Mouse (Mus musculus): ENCODE data around the gene Rbfox2.

DNA sequence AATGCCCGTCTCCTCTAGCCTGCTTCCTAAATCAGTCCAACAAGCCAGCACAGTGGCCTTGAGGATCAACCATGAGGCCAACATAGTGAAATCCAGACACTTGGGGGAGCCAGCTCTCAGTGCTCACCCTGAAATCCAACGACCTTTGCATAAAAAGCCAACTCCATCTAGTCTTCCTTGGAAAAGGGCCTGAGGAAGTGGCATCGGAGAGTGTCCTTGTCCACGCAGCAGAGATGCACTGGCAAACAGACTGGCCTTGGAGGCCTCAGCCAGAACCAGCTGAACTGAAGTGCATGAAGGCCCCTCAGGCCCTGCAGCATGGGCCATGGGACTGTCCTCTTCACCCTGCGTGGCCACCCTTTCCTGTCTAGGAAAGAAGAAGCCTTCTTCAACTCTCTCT is 225.3 kb downstream of the Rbfox2 start:
- no peak for TF ChIP-seq CTCF (conservative IDR thresholded peaks at IDR 0.05; ENCODE audit: insufficient read depth, insufficient read length, low read depth, low read length)
- no peak for TF ChIP-seq POLR2A (IDR thresholded peaks at IDR 0.05; ENCODE audit: low read depth, low read length)
